Mouse (Mus musculus): ENCODE data around the gene Prkcd. TPM values are rescaled to one million over a fixed set of nuclear protein-coding genes. Genes with fewer than 3 reads are reported as not detected.
A peak's percentile ranks its signal among the peaks of the same experiment; 100 is the strongest.
"Not testable (repeated sequence)": the region's sequence is repeated elsewhere in the genome, so short reads cannot be mapped to it uniquely, and the experiment has no call there.

Gene Prkcd
- polyA plus RNA-seq, 1 experiment = 287 TPM

- no peak overlapping the region for H3K4me3 ChIP-seq (ENCODE audit: low read depth, low read length)
- TF ChIP-seq CTCF (IDR thresholded peaks at IDR 0.05; ENCODE audit: extremely low read depth, insufficient read length, insufficient replicate concordance, low read depth, low read length) (no peak), POLR2A (IDR thresholded peaks at IDR 0.05; ENCODE audit: low read depth, low read length) (no peak)
- no peaks in the 10 kb centered on the region for H3K27me3 ChIP-seq (ENCODE audit: control insufficient read depth, insufficient read depth, low read length)
- no peak overlapping the region for H3K27ac ChIP-seq (ENCODE audit: insufficient read depth, low read depth, low read length)
- WGBS = 73% methylated on average over 19 of the region's 19 CpGs
- H3K4me1 ChIP-seq (ENCODE audit: control insufficient read depth, insufficient read depth, insufficient read length, low read length) = no peaks in the 10 kb centered on the region; the same call in 1 of the 2 replicates
- H3K36me3 ChIP-seq (ENCODE audit: control insufficient read depth, insufficient read depth, low read length) = no peaks in the 10 kb centered on the region
These were observed 41.3 kb downstream of the Prkcd start for GRCm38 (mm10) chr14:30584497-30585251.

GRCm38 (mm10) chr14:30584077-30584476, 41.9 kb downstream of the Prkcd start:
- 64% methylated on average over 2 of the region's 2 CpGs for WGBS
- Histone ChIP-seq H3K27ac (ENCODE audit: insufficient read depth, low read depth, low read length) (no peak overlapping the region), H3K36me3 (ENCODE audit: control insufficient read depth, insufficient read depth, low read length) (no peaks in the 10 kb centered on the region), H3K4me3 (ENCODE audit: low read depth, low read length) (no peak overlapping the region), H3K4me1 (ENCODE audit: control insufficient read depth, insufficient read depth, insufficient read length, low read length) (no peaks in the 10 kb centered on the region; the same call in 1 of the 2 replicates), H3K27me3 (ENCODE audit: control insufficient read depth, insufficient read depth, low read length) (no peaks in the 10 kb centered on the region)
- TF ChIP-seq CTCF (IDR thresholded peaks at IDR 0.05; ENCODE audit: extremely low read depth, insufficient read length, insufficient replicate concordance, low read depth, low read length) = no peak
- no peak for TF ChIP-seq POLR2A (IDR thresholded peaks at IDR 0.05; ENCODE audit: low read depth, low read length)

DNA sequence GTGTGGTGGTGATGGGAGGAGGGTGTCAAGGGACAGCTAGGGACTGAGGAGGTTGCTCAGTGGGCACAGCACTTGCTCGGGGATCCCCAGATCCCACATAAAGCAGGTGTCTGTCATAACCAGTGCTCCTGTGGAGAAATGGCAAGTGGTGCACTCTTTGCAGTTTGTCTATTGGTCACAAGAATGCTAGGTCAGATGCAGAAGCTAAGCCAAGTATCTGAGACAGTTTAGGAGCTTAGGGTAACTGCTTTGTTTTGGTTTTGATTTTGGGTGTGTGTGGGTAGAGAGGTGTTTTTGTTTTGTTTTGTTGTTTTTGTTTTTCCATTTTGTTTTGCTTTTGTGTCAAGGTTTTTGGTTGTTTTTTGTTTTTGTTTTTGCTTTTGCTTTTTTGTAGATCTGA, 44.8 kb downstream of the Prkcd start:
- peaks cover 9% of the 10 kb centered on the region; the same call in 1 of the 2 replicates for H3K4me1 ChIP-seq (ENCODE audit: control insufficient read depth, insufficient read depth, insufficient read length, low read length)
- 80% methylated on average over 1 of the region's 1 CpGs for WGBS
- no peak overlapping the region for H3K4me3 ChIP-seq (ENCODE audit: low read depth, low read length)
- no peak for TF ChIP-seq POLR2A (IDR thresholded peaks at IDR 0.05; ENCODE audit: low read depth, low read length)
- no peak for TF ChIP-seq CTCF (IDR thresholded peaks at IDR 0.05; ENCODE audit: extremely low read depth, insufficient read length, insufficient replicate concordance, low read depth, low read length)
- no peak overlapping the region for H3K27ac ChIP-seq (ENCODE audit: insufficient read depth, low read depth, low read length)
- H3K36me3 ChIP-seq (ENCODE audit: control insufficient read depth, insufficient read depth, low read length) = no peaks in the 10 kb centered on the region
- H3K27me3 ChIP-seq (ENCODE audit: control insufficient read depth, insufficient read depth, low read length) = no peaks in the 10 kb centered on the region

DNA sequence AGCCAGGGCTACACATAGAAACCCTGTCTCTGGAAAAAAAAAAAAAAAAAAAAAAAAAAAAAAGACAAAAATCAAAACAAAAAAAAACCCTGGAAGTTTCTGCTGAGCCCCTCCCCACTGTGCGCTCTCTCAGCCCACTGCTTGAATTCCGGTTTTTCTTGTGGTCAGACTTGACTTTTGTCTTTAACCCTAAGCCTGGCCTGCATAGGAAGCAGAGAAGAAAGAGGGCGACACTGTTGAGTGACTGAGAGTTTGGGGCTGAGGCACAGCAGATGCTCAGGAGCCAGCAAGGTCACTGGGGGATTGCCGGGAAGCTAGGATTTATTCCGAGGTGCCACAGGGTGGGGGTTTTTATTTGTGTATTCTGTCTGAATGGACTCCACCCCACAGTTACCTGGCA, 46.1 kb downstream of the Prkcd start:
- Histone ChIP-seq H3K4me1 (ENCODE audit: control insufficient read depth, insufficient read depth, insufficient read length, low read length) (peaks cover 14% of the 10 kb centered on the region; the same call in 1 of the 2 replicates), H3K36me3 (ENCODE audit: control insufficient read depth, insufficient read depth, low read length) (peaks cover 7% of the 10 kb centered on the region; the same call in 1 of the 2 replicates), H3K27ac (ENCODE audit: insufficient read depth, low read depth, low read length) (no peak overlapping the region), H3K27me3 (ENCODE audit: control insufficient read depth, insufficient read depth, low read length) (no peaks in the 10 kb centered on the region), H3K4me3 (ENCODE audit: low read depth, low read length) (peak overlapping the region; percentile 10; the same call in 1 of the 2 replicates)
- WGBS = 76% methylated on average over 5 of the region's 5 CpGs
- TF ChIP-seq POLR2A (IDR thresholded peaks at IDR 0.05; ENCODE audit: low read depth, low read length) (no peak), CTCF (IDR thresholded peaks at IDR 0.05; ENCODE audit: extremely low read depth, insufficient read length, insufficient replicate concordance, low read depth, low read length) (no peak)

- Histone ChIP-seq H3K36me3 (ENCODE audit: control insufficient read depth, insufficient read depth, low read length) (peaks cover 9% of the 10 kb centered on the region; the same call in 1 of the 2 replicates), H3K27ac (ENCODE audit: insufficient read depth, low read depth, low read length) (no peak overlapping the region), H3K4me3 (ENCODE audit: low read depth, low read length) (no peak overlapping the region), H3K27me3 (ENCODE audit: control insufficient read depth, insufficient read depth, low read length) (no peaks in the 10 kb centered on the region), H3K4me1 (ENCODE audit: control insufficient read depth, insufficient read depth, insufficient read length, low read length) (peaks cover 14% of the 10 kb centered on the region; the same call in 1 of the 2 replicates)
- TF ChIP-seq CTCF (IDR thresholded peaks at IDR 0.05; ENCODE audit: extremely low read depth, insufficient read length, insufficient replicate concordance, low read depth, low read length) = no peak
- no peak for TF ChIP-seq POLR2A (IDR thresholded peaks at IDR 0.05; ENCODE audit: low read depth, low read length)
- WGBS = 80% methylated on average over 5 of the region's 5 CpGs
These were observed 46.8 kb downstream of the Prkcd start for GRCm38 (mm10) chr14:30579180-30579579.

- not testable (repeated sequence) for H3K27me3 ChIP-seq (ENCODE audit: control insufficient read depth, insufficient read depth, low read length); H3K4me3 ChIP-seq (ENCODE audit: low read depth, low read length); H3K27ac ChIP-seq (ENCODE audit: insufficient read depth, low read depth, low read length)
- Histone ChIP-seq H3K4me1 (ENCODE audit: control insufficient read depth, insufficient read depth, insufficient read length, low read length) (peaks cover 14% of the 10 kb centered on the region; the same call in 1 of the 2 replicates), H3K36me3 (ENCODE audit: control insufficient read depth, insufficient read depth, low read length) (peaks cover 24% of the 10 kb centered on the region)
- 11% methylated on average over 10 of the region's 12 CpGs for WGBS
These were observed 48.5 kb downstream of the Prkcd start for GRCm38 (mm10) chr14:30577303-30578062.

DNA sequence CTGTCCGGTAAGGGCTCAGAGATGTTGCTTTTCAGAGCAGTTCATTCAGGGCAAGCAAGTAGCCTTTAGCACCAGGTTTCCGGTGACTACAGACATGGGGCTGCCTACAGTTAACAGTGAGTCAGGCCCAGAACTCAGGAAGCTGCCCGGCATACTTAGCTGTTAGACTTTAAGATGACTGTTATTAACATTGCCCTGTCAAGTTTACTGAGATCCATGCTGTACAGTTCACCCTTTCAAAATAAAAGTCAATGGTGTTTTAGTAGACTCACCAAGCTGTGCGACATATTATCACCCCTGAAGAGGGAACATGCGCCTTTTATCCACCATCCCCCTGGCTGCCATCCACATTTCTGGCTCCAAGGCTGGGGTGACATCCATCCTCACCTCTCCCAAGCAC, 49.8 kb downstream of the Prkcd start:
- peaks cover 14% of the 10 kb centered on the region; the same call in 1 of the 2 replicates for H3K4me1 ChIP-seq (ENCODE audit: control insufficient read depth, insufficient read depth, insufficient read length, low read length)
- 22% methylated on average over 5 of the region's 5 CpGs for WGBS
- TF ChIP-seq CTCF (IDR thresholded peaks at IDR 0.05; ENCODE audit: extremely low read depth, insufficient read length, insufficient replicate concordance, low read depth, low read length) = no peak
- TF ChIP-seq POLR2A (IDR thresholded peaks at IDR 0.05; ENCODE audit: low read depth, low read length) = no peak
- no peak overlapping the region for H3K4me3 ChIP-seq (ENCODE audit: low read depth, low read length)
- H3K27me3 ChIP-seq (ENCODE audit: control insufficient read depth, insufficient read depth, low read length) = no peaks in the 10 kb centered on the region
- H3K27ac ChIP-seq (ENCODE audit: insufficient read depth, low read depth, low read length) = no peak overlapping the region
- peaks cover 36% of the 10 kb centered on the region for H3K36me3 ChIP-seq (ENCODE audit: control insufficient read depth, insufficient read depth, low read length)

Data from small intestine, adult 2 months (tissue).